Mouse (Mus musculus): ENCODE data around the gene Banp. TPM values are rescaled to one million over a fixed set of nuclear protein-coding genes. Genes with fewer than 3 reads are reported as not detected.

The Banp gene
- polyA plus RNA-seq, 1 experiment from 2014 or later = 39.5 TPM

GRCm38 (mm10) chr8:122010638-122011037 lies 61.1 kb downstream of the Banp start:
- Histone ChIP-seq H3K4me3 (ENCODE audit: low read length) (no peak overlapping the region), H3K9ac (ENCODE audit: low read depth, low read length) (no peak overlapping the region), H3K4me1 (ENCODE audit: control insufficient read depth, insufficient read depth, low read length) (no peaks in the 10 kb centered on the region), H3K9me3 (ENCODE audit: control insufficient read depth, low read length) (no peaks in the 10 kb centered on the region), H3K4me2 (replicated peaks; ENCODE audit: low read depth, low read length) (no peak overlapping the region), H3K27ac (ENCODE audit: low read depth, low read length) (no peak overlapping the region), H3K27me3 (ENCODE audit: control insufficient read depth, insufficient read depth, low read length) (no peaks in the 10 kb centered on the region), H3K36me3 (ENCODE audit: control insufficient read depth, insufficient read depth, low read length) (peaks cover 40% of the 10 kb centered on the region)
- ATAC-seq (ENCODE audit: low FRiP score, low TSS enrichment) = no peak
- 84% methylated on average over 5 of the region's 5 CpGs for WGBS

DNA sequence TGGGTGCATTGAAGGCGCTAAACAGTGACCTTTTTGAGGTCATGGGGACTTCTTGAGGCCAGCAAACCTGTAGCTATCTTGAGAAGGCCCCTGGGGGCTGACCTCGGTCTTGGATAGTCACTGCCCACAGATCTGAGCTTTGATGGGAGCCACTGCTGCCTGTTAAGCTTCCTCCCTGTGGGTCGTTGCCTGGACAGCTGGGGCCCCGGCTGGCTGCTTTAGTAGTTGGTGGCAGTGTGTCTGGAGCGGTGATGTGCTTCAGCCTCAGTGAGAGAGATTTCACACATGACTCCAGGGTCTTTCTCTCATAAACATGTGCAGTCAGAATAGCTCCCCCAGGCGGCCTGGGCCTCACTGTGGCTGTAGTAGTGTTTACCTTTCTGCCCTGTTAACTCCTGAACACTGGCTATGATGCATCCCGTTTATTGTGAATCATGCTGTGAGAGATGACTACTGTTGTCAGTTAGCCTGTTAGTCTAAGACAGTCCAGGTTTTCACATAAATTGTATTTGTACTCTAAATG lies 61.6 kb downstream of the Banp start:
- Histone ChIP-seq H3K27ac (ENCODE audit: low read depth, low read length) (no peak overlapping the region), H3K9me3 (ENCODE audit: control insufficient read depth, low read length) (no peaks in the 10 kb centered on the region), H3K27me3 (ENCODE audit: control insufficient read depth, insufficient read depth, low read length) (no peaks in the 10 kb centered on the region), H3K4me3 (ENCODE audit: low read length) (no peak overlapping the region), H3K4me1 (ENCODE audit: control insufficient read depth, insufficient read depth, low read length) (no peaks in the 10 kb centered on the region), H3K4me2 (replicated peaks; ENCODE audit: low read depth, low read length) (no peak overlapping the region), H3K36me3 (ENCODE audit: control insufficient read depth, insufficient read depth, low read length) (peaks cover 39% of the 10 kb centered on the region), H3K9ac (ENCODE audit: low read depth, low read length) (no peak overlapping the region)
- WGBS = 39% methylated on average over 7 of the region's 7 CpGs
- ATAC-seq (ENCODE audit: low FRiP score, low TSS enrichment) = no peak

- H3K4me3 ChIP-seq (ENCODE audit: low read length) = no peak overlapping the region
- no peak overlapping the region for H3K9ac ChIP-seq (ENCODE audit: low read depth, low read length)
- no peaks in the 10 kb centered on the region for H3K4me1 ChIP-seq (ENCODE audit: control insufficient read depth, insufficient read depth, low read length)
- no peak overlapping the region for H3K27ac ChIP-seq (ENCODE audit: low read depth, low read length)
- no peaks in the 10 kb centered on the region for H3K27me3 ChIP-seq (ENCODE audit: control insufficient read depth, insufficient read depth, low read length)
- 83% methylated on average over 3 of the region's 3 CpGs for WGBS
- no peak for ATAC-seq (ENCODE audit: low FRiP score, low TSS enrichment)
- no peak overlapping the region for H3K4me2 ChIP-seq (replicated peaks; ENCODE audit: low read depth, low read length)
- peaks cover 16% of the 10 kb centered on the region; the same call in 1 of the 2 replicates for H3K36me3 ChIP-seq (ENCODE audit: control insufficient read depth, insufficient read depth, low read length)
- H3K9me3 ChIP-seq (ENCODE audit: control insufficient read depth, low read length) = no peaks in the 10 kb centered on the region
Measured at GRCm38 (mm10) chr8:122014606-122015005, 65.1 kb downstream of the Banp start.

GRCm38 (mm10) chr8:122018046-122018831 lies 68.7 kb downstream of the Banp start:
- H3K27me3 ChIP-seq (ENCODE audit: control insufficient read depth, insufficient read depth, low read length) = no peaks in the 10 kb centered on the region
- no peak overlapping the region for H3K4me3 ChIP-seq (ENCODE audit: low read length)
- H3K9ac ChIP-seq (ENCODE audit: low read depth, low read length) = no peak overlapping the region
- ATAC-seq (ENCODE audit: low FRiP score, low TSS enrichment) = no peak
- H3K4me1 ChIP-seq (ENCODE audit: control insufficient read depth, insufficient read depth, low read length) = no peaks in the 10 kb centered on the region
- H3K9me3 ChIP-seq (ENCODE audit: control insufficient read depth, low read length) = no peaks in the 10 kb centered on the region
- H3K4me2 ChIP-seq (replicated peaks; ENCODE audit: low read depth, low read length) = no peak overlapping the region
- WGBS = 77% methylated on average over 22 of the region's 22 CpGs
- H3K36me3 ChIP-seq (ENCODE audit: control insufficient read depth, insufficient read depth, low read length) = peaks cover 25% of the 10 kb centered on the region; the same call in 1 of the 2 replicates
- no peak overlapping the region for H3K27ac ChIP-seq (ENCODE audit: low read depth, low read length)

GRCm38 (mm10) chr8:122019162-122019561 lies 69.6 kb downstream of the Banp start:
- no peak overlapping the region for H3K4me2 ChIP-seq (replicated peaks; ENCODE audit: low read depth, low read length)
- H3K4me1 ChIP-seq (ENCODE audit: control insufficient read depth, insufficient read depth, low read length) = no peaks in the 10 kb centered on the region
- H3K9me3 ChIP-seq (ENCODE audit: control insufficient read depth, low read length) = no peaks in the 10 kb centered on the region
- no peak overlapping the region for H3K27ac ChIP-seq (ENCODE audit: low read depth, low read length)
- H3K36me3 ChIP-seq (ENCODE audit: control insufficient read depth, insufficient read depth, low read length) = peaks cover 32% of the 10 kb centered on the region; the same call in 1 of the 2 replicates
- WGBS = 97% methylated on average over 1 of the region's 1 CpGs
- H3K27me3 ChIP-seq (ENCODE audit: control insufficient read depth, insufficient read depth, low read length) = no peaks in the 10 kb centered on the region
- no peak for ATAC-seq (ENCODE audit: low FRiP score, low TSS enrichment)
- H3K4me3 ChIP-seq (ENCODE audit: low read length) = no peak overlapping the region
- H3K9ac ChIP-seq (ENCODE audit: low read depth, low read length) = no peak overlapping the region

DNA sequence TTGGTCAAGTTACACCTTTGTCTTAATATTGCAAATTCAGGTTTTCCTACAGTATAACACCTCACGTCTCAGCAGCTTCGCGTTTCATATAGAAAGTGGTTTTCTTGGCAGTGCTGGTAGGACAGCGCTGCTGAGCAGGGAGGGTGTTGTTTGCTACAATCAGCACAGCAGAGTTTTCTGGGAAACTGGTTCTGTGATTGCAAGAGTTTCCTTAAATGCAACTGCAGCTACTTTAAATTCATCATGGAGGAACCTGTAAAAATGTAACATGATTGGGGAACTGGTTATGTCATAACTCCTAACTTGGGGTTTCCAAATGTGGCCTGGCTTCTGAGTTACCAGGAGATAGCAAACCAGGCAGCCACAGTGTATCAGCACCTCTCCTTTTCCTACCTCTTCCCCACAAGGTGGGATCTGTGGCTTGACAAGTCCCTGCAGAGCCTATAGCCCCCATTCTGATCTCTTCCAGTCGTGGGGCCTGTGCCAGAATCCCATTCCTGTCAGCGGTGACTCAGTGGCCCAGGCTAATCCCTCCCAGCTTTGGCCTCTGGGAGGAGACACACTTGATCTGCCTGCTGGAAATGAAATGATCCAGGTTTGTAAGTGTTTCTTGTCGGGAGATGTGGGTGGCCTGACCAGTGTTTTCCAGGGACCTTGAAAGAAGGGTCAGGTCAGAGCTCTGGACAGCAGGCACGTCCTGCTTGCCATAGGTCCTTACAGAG lies 70.7 kb downstream of the Banp start:
- H3K27me3 ChIP-seq (ENCODE audit: control insufficient read depth, insufficient read depth, low read length) = no peaks in the 10 kb centered on the region
- no peak overlapping the region for H3K27ac ChIP-seq (ENCODE audit: low read depth, low read length)
- H3K9ac ChIP-seq (ENCODE audit: low read depth, low read length) = no peak overlapping the region
- WGBS = 87% methylated on average over 8 of the region's 8 CpGs
- H3K4me2 ChIP-seq (replicated peaks; ENCODE audit: low read depth, low read length) = no peak overlapping the region
- H3K36me3 ChIP-seq (ENCODE audit: control insufficient read depth, insufficient read depth, low read length) = peaks cover 38% of the 10 kb centered on the region
- no peak for ATAC-seq (ENCODE audit: low FRiP score, low TSS enrichment)
- H3K4me3 ChIP-seq (ENCODE audit: low read length) = no peak overlapping the region
- H3K4me1 ChIP-seq (ENCODE audit: control insufficient read depth, insufficient read depth, low read length) = no peaks in the 10 kb centered on the region
- H3K9me3 ChIP-seq (ENCODE audit: control insufficient read depth, low read length) = no peaks in the 10 kb centered on the region

DNA sequence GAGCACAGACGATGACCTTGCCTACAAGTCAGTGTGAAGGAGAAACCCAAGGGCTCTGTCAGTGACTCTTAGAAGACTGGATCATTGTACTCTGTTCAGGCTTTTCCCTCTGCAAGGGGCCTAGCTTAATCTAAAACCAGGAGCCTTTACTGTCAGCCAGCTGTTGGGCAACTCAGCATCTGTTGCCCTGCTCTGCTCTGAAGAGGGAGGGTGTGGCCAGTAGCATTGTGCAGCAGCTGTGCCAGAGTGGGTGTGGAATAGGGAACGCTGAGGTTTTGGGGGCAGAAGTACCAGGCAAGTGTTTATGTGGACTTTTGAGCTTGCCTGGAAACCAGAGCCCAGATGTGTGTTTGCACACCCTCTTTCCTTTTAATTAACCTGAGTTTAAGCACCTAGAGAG lies 72.2 kb downstream of the Banp start:
- no peaks in the 10 kb centered on the region for H3K9me3 ChIP-seq (ENCODE audit: control insufficient read depth, low read length)
- H3K4me2 ChIP-seq (replicated peaks; ENCODE audit: low read depth, low read length) = no peak overlapping the region
- no peak overlapping the region for H3K4me3 ChIP-seq (ENCODE audit: low read length)
- 94% methylated on average over 2 of the region's 2 CpGs for WGBS
- H3K27ac ChIP-seq (ENCODE audit: low read depth, low read length) = no peak overlapping the region
- H3K36me3 ChIP-seq (ENCODE audit: control insufficient read depth, insufficient read depth, low read length) = peaks cover 46% of the 10 kb centered on the region
- ATAC-seq (ENCODE audit: low FRiP score, low TSS enrichment) = no peak
- no peaks in the 10 kb centered on the region for H3K4me1 ChIP-seq (ENCODE audit: control insufficient read depth, insufficient read depth, low read length)
- H3K9ac ChIP-seq (ENCODE audit: low read depth, low read length) = no peak overlapping the region
- no peaks in the 10 kb centered on the region for H3K27me3 ChIP-seq (ENCODE audit: control insufficient read depth, insufficient read depth, low read length)

- H3K4me3 ChIP-seq (ENCODE audit: low read length) = no peak overlapping the region
- H3K27me3 ChIP-seq (ENCODE audit: control insufficient read depth, insufficient read depth, low read length) = no peaks in the 10 kb centered on the region
- no peak overlapping the region for H3K9ac ChIP-seq (ENCODE audit: low read depth, low read length)
- H3K36me3 ChIP-seq (ENCODE audit: control insufficient read depth, insufficient read depth, low read length) = peaks cover 49% of the 10 kb centered on the region
- no peaks in the 10 kb centered on the region for H3K4me1 ChIP-seq (ENCODE audit: control insufficient read depth, insufficient read depth, low read length)
- no peak overlapping the region for H3K27ac ChIP-seq (ENCODE audit: low read depth, low read length)
- WGBS = 87% methylated on average over 6 of the region's 6 CpGs
- no peak overlapping the region for H3K4me2 ChIP-seq (replicated peaks; ENCODE audit: low read depth, low read length)
- no peak for ATAC-seq (ENCODE audit: low FRiP score, low TSS enrichment)
- no peaks in the 10 kb centered on the region for H3K9me3 ChIP-seq (ENCODE audit: control insufficient read depth, low read length)
Measured at GRCm38 (mm10) chr8:122022274-122022673, 72.7 kb downstream of the Banp start.

- H3K9me3 ChIP-seq (ENCODE audit: control insufficient read depth, low read length) = no peaks in the 10 kb centered on the region
- no peak overlapping the region for H3K27ac ChIP-seq (ENCODE audit: low read depth, low read length)
- H3K36me3 ChIP-seq (ENCODE audit: control insufficient read depth, insufficient read depth, low read length) = peaks cover 53% of the 10 kb centered on the region
- H3K9ac ChIP-seq (ENCODE audit: low read depth, low read length) = no peak overlapping the region
- no peaks in the 10 kb centered on the region for H3K27me3 ChIP-seq (ENCODE audit: control insufficient read depth, insufficient read depth, low read length)
- no peaks in the 10 kb centered on the region for H3K4me1 ChIP-seq (ENCODE audit: control insufficient read depth, insufficient read depth, low read length)
- ATAC-seq (ENCODE audit: low FRiP score, low TSS enrichment) = no peak
- no peak overlapping the region for H3K4me3 ChIP-seq (ENCODE audit: low read length)
- 81% methylated on average over 4 of the region's 4 CpGs for WGBS
- no peak overlapping the region for H3K4me2 ChIP-seq (replicated peaks; ENCODE audit: low read depth, low read length)
Measured at GRCm38 (mm10) chr8:122022705-122023104, 73.2 kb downstream of the Banp start.

All from kidney, embryonic 14.5 days (tissue).